Mouse (Mus musculus) liver, embryonic 14.5 days (tissue): ENCODE data around the gene Chrnb2. TPM values are rescaled to one million over a fixed set of nuclear protein-coding genes. Genes with fewer than 3 reads are reported as not detected.

Experiments
- ATAC-seq: fragments of 200-750 bp; cut with Nextera tagmentation; 2 replicates; pipeline ENCODE4 v1.8.0; 2017; ENCODE audit warnings: moderate number of reproducible peaks, mild to moderate bottlenecking, moderate library complexity; ENCODE audit not compliant: insufficient read depth
- DNase-seq, 3 experiments: peaks; one replicate each; pipeline ENCODE4 v3.0.0-alpha.2; 2012 to 2013; ENCODE audit warnings: low read depth in 3 of 3, low spot score in 3 of 3
- H3K27ac ChIP-seq: fragments of 300-500 bp; sonication (generic); 2 replicates; pipeline ENCODE4 v1.5.1; 2014; ENCODE audit warnings: moderate library complexity, mild to moderate bottlenecking, control low read depth, inconsistent platforms
- H3K27me3 ChIP-seq: fragments of 300-500 bp; sonication (generic); 2 replicates; pipeline ENCODE4 v1.6.1; 2014; ENCODE audit warnings: mild to moderate bottlenecking, low read length, moderate library complexity; ENCODE audit not compliant: control insufficient read depth, insufficient read depth
- H3K36me3 ChIP-seq: fragments of 300-500 bp; sonication (generic); replicated peaks from 2 replicates; pipeline ENCODE4 v1.6.1; 2014; ENCODE audit warnings: low read depth; ENCODE audit not compliant: control insufficient read depth, insufficient read depth
- H3K4me1 ChIP-seq, 2 experiments: fragments of 200-500 bp in 1 of 2; fragments of 300-500 bp in 1 of 2; sonication (generic) in 1 of 2; replicated peaks; 2 replicates each; pipeline ENCODE4 v1.6.1; 2012 to 2014; ENCODE audit warnings: antibody characterized with exemption in 1 of 2, inconsistent platforms in 1 of 2, low read length in 1 of 2; ENCODE audit not compliant: control insufficient read depth in 2 of 2, insufficient read depth in 2 of 2
- H3K4me2 ChIP-seq: fragments of 300-500 bp; sonication (generic); 2 replicates; pipeline ENCODE4 v1.6.1; 2014; ENCODE audit warnings: low read depth, mild to moderate bottlenecking, control low read depth, moderate library complexity
- H3K4me3 ChIP-seq, 2 experiments: fragments of 200-500 bp in 1 of 2; fragments of 300-500 bp in 1 of 2; sonication (generic) in 1 of 2; 2 replicates each; pipeline ENCODE4 v1.5.1; 2012 to 2014; ENCODE audit warnings: low read depth in 2 of 2, low read length in 2 of 2, mild to moderate bottlenecking in 2 of 2, control low read depth in 1 of 2, inconsistent platforms in 1 of 2, moderate library complexity in 1 of 2; ENCODE audit not compliant: insufficient read depth in 1 of 2
- H3K9ac ChIP-seq: fragments of 300-500 bp; sonication (generic); replicated peaks from 2 replicates; pipeline ENCODE4 v1.6.1; 2014; ENCODE audit warnings: mild to moderate bottlenecking, control low read depth, moderate library complexity
- H3K9me3 ChIP-seq: fragments of 300-500 bp; sonication (generic); 2 replicates; pipeline ENCODE4 v1.6.1; 2016; ENCODE audit warnings: low read length, mixed read lengths; ENCODE audit not compliant: control insufficient read depth
- CTCF ChIP-seq: IDR thresholded peaks from 2 replicates; pipeline ENCODE4 v1.5.1; 2016; ENCODE audit warnings: antibody characterized with exemption, low read depth, control low read depth
- EP300 ChIP-seq: IDR thresholded peaks from 2 replicates; pipeline ENCODE4 v1.6.1; 2016; ENCODE audit warnings: antibody characterized with exemption, low read depth
- WGBS: fragments of 180-500 bp; shearing (Covaris S2); extraction: QIAGEN DNeasy Blood & Tissue Kit; methylation state at CpG from one replicate; pipeline ENCODE4 v1.1.7; 2014; ENCODE audit not compliant: insufficient replicate concordance; 5-methylcytosine and 5-hydroxymethylcytosine counted together
- polyA plus RNA-seq, 2 experiments: library from polyadenylated mRNA; depleted of rRNA in 1 of 2; stranded (reverse) in 1 of 2; unstranded in 1 of 2; fragments of >200 nt; fragmentation: Nextera tagmentation in 1 of 2; extraction: Ambion mirVana in 1 of 2; gene quantifications; 2 replicates each; pipeline versions ENCODE4 v1.2.1 to v1.2.3; 2012 to 2014

Gene Chrnb2
- polyA plus RNA-seq, 2 experiments = 0.12 to 0.18 TPM

DNA sequence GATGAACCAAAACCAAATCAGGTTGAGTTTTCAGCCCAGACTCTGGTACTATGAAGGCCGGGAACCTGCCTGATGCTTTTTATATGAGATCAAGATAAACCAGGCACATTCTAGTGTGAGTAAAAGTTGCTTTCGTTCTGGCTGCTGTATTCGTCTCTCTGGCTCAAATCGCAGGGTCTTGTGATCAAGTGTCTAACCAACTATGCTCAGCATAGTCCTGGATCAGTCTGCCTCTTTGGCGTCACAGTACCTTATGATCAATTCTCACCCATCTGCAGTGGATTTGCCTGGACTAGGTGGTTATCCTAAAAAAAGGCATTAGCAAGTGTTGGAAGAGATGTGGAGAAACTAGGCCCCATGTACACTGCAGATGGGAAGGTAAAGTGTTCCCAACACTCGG lies 60.4 kb downstream of the Chrnb2 start:
- DNase-seq (no peak), ATAC-seq (no peak)
- no peak overlapping the region for H3K27ac ChIP-seq
- no peak overlapping the region for H3K9ac ChIP-seq
- no peaks in the 10 kb centered on the region for H3K4me1 ChIP-seq
- H3K9me3 ChIP-seq = no peaks in the 10 kb centered on the region
- no peak overlapping the region for H3K4me2 ChIP-seq
- no peaks in the 10 kb centered on the region for H3K36me3 ChIP-seq
- 65% methylated on average over 6 of the region's 6 CpGs for WGBS
- H3K27me3 ChIP-seq = no peaks in the 10 kb centered on the region; the same call in 1 of the 2 replicates
- no peak overlapping the region for H3K4me3 ChIP-seq
- no peak for TF ChIP-seq CTCF
- TF ChIP-seq EP300 = no peak

DNA sequence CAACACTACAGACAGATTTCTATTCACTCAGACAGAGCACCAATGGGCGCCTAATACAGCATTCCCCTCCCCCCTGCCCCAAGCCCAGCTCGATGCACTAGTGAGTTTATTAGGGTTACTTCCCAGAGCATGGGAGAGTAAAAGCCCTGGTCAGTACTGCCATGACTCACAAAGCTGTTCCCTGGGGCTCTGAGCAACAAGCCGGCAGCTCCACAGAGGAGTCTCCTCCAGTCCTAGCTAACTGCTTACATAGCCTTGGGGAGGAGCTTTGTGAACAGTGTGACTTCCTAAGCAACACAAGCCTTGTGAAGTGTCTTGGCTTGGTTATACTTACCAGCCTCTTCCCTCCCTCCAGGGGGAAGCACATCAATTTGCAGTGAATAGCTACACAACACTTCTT lies 60.8 kb downstream of the Chrnb2 start:
- no peaks in the 10 kb centered on the region for H3K36me3 ChIP-seq
- ATAC-seq = no peak
- H3K4me2 ChIP-seq = no peak overlapping the region
- 31% methylated on average over 3 of the region's 3 CpGs for WGBS
- H3K4me1 ChIP-seq = no peaks in the 10 kb centered on the region
- no peak overlapping the region for H3K27ac ChIP-seq
- TF ChIP-seq EP300 = no peak
- TF ChIP-seq CTCF = no peak
- no peaks in the 10 kb centered on the region; the same call in 1 of the 2 replicates for H3K27me3 ChIP-seq
- no peak overlapping the region for H3K9ac ChIP-seq
- no peak for DNase-seq
- H3K9me3 ChIP-seq = no peaks in the 10 kb centered on the region
- no peak overlapping the region for H3K4me3 ChIP-seq

DNA sequence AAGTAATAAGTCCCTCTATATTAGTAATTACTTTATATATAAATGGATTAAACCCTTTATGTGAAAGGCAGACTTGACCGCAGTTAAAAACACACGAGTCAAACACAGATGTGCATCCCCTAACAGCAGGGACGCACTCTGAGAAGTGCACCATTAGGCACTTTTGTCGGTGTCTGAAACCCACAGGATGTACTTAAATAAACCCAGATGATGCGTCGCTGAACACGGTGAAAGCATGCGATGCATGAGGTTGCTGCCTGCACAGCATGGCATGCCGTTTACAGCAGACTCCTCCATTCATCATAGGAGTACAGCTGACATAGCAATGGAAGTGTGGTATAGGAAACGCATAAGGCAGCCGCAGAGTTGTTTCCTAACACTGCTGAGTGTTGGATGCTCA lies 64.0 kb downstream of the Chrnb2 start:
- DNase-seq = no peak
- Histone ChIP-seq H3K36me3 (no peaks in the 10 kb centered on the region), H3K9ac (no peak overlapping the region), H3K9me3 (no peaks in the 10 kb centered on the region), H3K27ac (no peak overlapping the region), H3K27me3 (no peaks in the 10 kb centered on the region; the same call in 1 of the 2 replicates), H3K4me3 (no peak overlapping the region), H3K4me1 (no peaks in the 10 kb centered on the region), H3K4me2 (no peak overlapping the region)
- WGBS = 66% methylated on average over 11 of the region's 11 CpGs
- TF ChIP-seq CTCF = no peak
- no peak for TF ChIP-seq EP300
- no peak for ATAC-seq

DNA sequence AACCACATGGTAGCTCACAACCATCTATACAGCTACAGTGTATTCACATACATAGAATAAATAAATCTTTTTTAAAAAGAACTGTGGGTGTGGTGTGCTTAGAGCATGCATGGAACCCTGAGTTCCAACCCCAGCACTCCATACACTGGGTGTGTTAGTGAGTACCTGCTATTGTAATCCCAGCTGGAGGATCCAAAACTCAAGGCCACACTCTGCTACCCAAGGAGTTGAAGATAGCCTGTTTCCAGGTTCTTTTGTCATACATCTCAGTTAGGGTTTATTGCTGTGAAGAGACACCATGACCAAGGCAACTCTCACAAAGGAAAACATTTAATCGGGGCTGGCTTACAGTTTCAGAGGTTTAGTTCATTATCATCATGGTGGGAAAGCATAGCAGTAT lies 65.5 kb downstream of the Chrnb2 start:
- no peaks in the 10 kb centered on the region for H3K9me3 ChIP-seq
- no peak overlapping the region for H3K4me3 ChIP-seq
- no peak overlapping the region for H3K4me2 ChIP-seq
- no peak overlapping the region for H3K27ac ChIP-seq
- ATAC-seq (no peak), DNase-seq (no peak)
- no peaks in the 10 kb centered on the region for H3K36me3 ChIP-seq
- no peaks in the 10 kb centered on the region for H3K4me1 ChIP-seq
- no peak overlapping the region for H3K9ac ChIP-seq
- no peak for TF ChIP-seq EP300
- no peak for TF ChIP-seq CTCF
- H3K27me3 ChIP-seq = no peaks in the 10 kb centered on the region; the same call in 1 of the 2 replicates
- 65% methylated on average over 1 of the region's 1 CpGs for WGBS

Other genes starting within 250 kb of the Chrnb2 start
- 0.02 and 0.03 TPM in 2 replicates for gene Kcnn3, start 244.5 kb downstream of the Chrnb2 start, polyA plus RNA-seq (2012; rRNA removed)
- not detected in 2 replicates for gene Kcnn3, start 244.5 kb downstream of the Chrnb2 start, polyA plus RNA-seq (2014; fragmentation: Nextera tagmentation; extraction: Ambion mirVana)
- gene Adar, start 49.6 kb downstream of the Chrnb2 start, polyA plus RNA-seq (2012; rRNA removed) = 5.8 and 7.9 TPM in 2 replicates
- 6.4 and 6.5 TPM in 2 replicates for gene Adar, start 49.6 kb downstream of the Chrnb2 start, polyA plus RNA-seq (2014; fragmentation: Nextera tagmentation; extraction: Ambion mirVana)
- gene Ube2q1, start 9.0 kb upstream of the Chrnb2 start, polyA plus RNA-seq (2012; rRNA removed) = 6.7 and 9.0 TPM in 2 replicates
- 6.3 and 6.7 TPM in 2 replicates for gene Ube2q1, start 9.0 kb upstream of the Chrnb2 start, polyA plus RNA-seq (2014; fragmentation: Nextera tagmentation; extraction: Ambion mirVana)
- gene She, start 66.7 kb upstream of the Chrnb2 start, polyA plus RNA-seq (2012; rRNA removed) = 0.50 and 0.55 TPM in 2 replicates
- gene She, start 66.7 kb upstream of the Chrnb2 start, polyA plus RNA-seq (2014; fragmentation: Nextera tagmentation; extraction: Ambion mirVana) = 0.81 and 0.86 TPM in 2 replicates
- 0.92 and 1.2 TPM in 2 replicates for gene Il6ra, start 148.6 kb upstream of the Chrnb2 start, polyA plus RNA-seq (2012; rRNA removed)
- 1.3 and 1.9 TPM in 2 replicates for gene Il6ra, start 148.6 kb upstream of the Chrnb2 start, polyA plus RNA-seq (2014; fragmentation: Nextera tagmentation; extraction: Ambion mirVana)
- gene Atp8b2, start 198.9 kb upstream of the Chrnb2 start, polyA plus RNA-seq (2012; rRNA removed) = 2.9 and 3.4 TPM in 2 replicates
- 1.8 TPM in 2 replicates for gene Atp8b2, start 198.9 kb upstream of the Chrnb2 start, polyA plus RNA-seq (2014; fragmentation: Nextera tagmentation; extraction: Ambion mirVana)
- 44.4 and 59.9 TPM in 2 replicates for gene Hax1, start 234.1 kb upstream of the Chrnb2 start, polyA plus RNA-seq (2012; rRNA removed)
- gene Hax1, start 234.1 kb upstream of the Chrnb2 start, polyA plus RNA-seq (2014; fragmentation: Nextera tagmentation; extraction: Ambion mirVana) = 107 and 108 TPM in 2 replicates